Mouse (Mus musculus) cerebellum, adult 11-12 months (tissue): ENCODE measurements around the gene Mcm2.
A peak's percentile ranks its signal among the peaks of the same experiment; 100 is the strongest.

ENCODE experiments used
- DNase-seq: peaks from one replicate; pipeline ENCODE4 v3.0.0; 2022

Mcm2 gene

GRCm38 (mm10) chr6:88925640-88926205, 27.1 kb upstream of the Mcm2 start:
- DNase-seq = no peak

GRCm38 (mm10) chr6:88924502-88925275, 26.1 kb upstream of the Mcm2 start:
- peak; percentile 58 for DNase-seq

GRCm38 (mm10) chr6:88918802-88919201, 20.2 kb upstream of the Mcm2 start:
- DNase-seq = no peak

GRCm38 (mm10) chr6:88916153-88916552, 17.6 kb upstream of the Mcm2 start:
- no peak for DNase-seq

GRCm38 (mm10) chr6:88915510-88915909, 16.9 kb upstream of the Mcm2 start:
- DNase-seq = no peak

- no peak for DNase-seq
Measured at GRCm38 (mm10) chr6:88914799-88915198, 16.2 kb upstream of the Mcm2 start.

GRCm38 (mm10) chr6:88913440-88913839, 14.9 kb upstream of the Mcm2 start:
- no peak for DNase-seq

- no peak for DNase-seq
Measured at GRCm38 (mm10) chr6:88913022-88913421, 14.4 kb upstream of the Mcm2 start.

GRCm38 (mm10) chr6:88909151-88909550, 10.6 kb upstream of the Mcm2 start:
- DNase-seq = no peak

- DNase-seq = peak; percentile 77
Measured at GRCm38 (mm10) chr6:88906369-88907108, 8.0 kb upstream of the Mcm2 start.

- DNase-seq = peak; percentile 28
Measured at GRCm38 (mm10) chr6:88905042-88905441, 6.5 kb upstream of the Mcm2 start.

GRCm38 (mm10) chr6:88904456-88904974, 5.9 kb upstream of the Mcm2 start:
- DNase-seq = peak; percentile 37

GRCm38 (mm10) chr6:88903708-88904107, 5.1 kb upstream of the Mcm2 start:
- DNase-seq = no peak

GRCm38 (mm10) chr6:88901947-88902820, 3.6 kb upstream of the Mcm2 start, which contains the start of gene Tpra1:
Gene Tpra1 (plus strand): TSS chr6:88902251.
- DNase-seq = peak; percentile 94

- DNase-seq = no peak
Measured at GRCm38 (mm10) chr6:88901471-88901870, 2.9 kb upstream of the Mcm2 start.

GRCm38 (mm10) chr6:88899628-88900027, 1.0 kb upstream of the Mcm2 start:
- no peak for DNase-seq

- no peak for DNase-seq
Measured at GRCm38 (mm10) chr6:88899086-88899485, 506 bp upstream of the Mcm2 start.

GRCm38 (mm10) chr6:88897246-88897645, 1.3 kb downstream of the Mcm2 start:
- DNase-seq = no peak

- DNase-seq = no peak
Measured at GRCm38 (mm10) chr6:88895943-88896342, 2.6 kb downstream of the Mcm2 start.

GRCm38 (mm10) chr6:88893559-88893958, 5.0 kb downstream of the Mcm2 start:
- DNase-seq = no peak

GRCm38 (mm10) chr6:88890832-88891231, 7.7 kb downstream of the Mcm2 start:
- no peak for DNase-seq

- no peak for DNase-seq
Measured at GRCm38 (mm10) chr6:88889410-88890042, 9.1 kb downstream of the Mcm2 start.
